Mouse (Mus musculus): ENCODE measurements around the gene Ankk1.
A peak's percentile ranks its signal among the peaks of the same experiment; 100 is the strongest.

Gene Ankk1

DNA sequence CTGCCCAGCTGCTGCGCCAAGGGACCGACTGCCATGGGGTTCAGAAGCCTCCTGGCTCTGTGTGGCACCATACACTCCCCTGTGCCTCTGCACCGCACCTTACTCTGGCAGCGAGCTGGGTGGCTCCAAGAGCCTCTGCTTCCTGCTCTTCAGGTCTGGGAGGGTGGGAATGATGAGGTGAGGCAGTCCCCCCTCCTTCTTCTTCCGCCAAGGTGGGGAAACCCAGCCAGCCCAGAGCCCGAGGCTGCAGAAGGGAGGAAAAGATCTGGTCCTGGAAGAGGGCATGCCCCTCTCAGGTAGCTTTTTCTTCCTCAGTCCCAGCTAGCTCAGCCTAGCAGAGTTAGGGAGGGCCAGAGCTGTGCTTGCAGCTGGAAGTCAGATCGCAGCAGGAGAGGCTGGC, at the start of gene Ankk1:
TSS of gene Ankk1 (minus strand) at position 101 of the 400 bp plus-strand sequence.
- ATAC-seq (ENCODE audit: low TSS enrichment) = no peak

DNA sequence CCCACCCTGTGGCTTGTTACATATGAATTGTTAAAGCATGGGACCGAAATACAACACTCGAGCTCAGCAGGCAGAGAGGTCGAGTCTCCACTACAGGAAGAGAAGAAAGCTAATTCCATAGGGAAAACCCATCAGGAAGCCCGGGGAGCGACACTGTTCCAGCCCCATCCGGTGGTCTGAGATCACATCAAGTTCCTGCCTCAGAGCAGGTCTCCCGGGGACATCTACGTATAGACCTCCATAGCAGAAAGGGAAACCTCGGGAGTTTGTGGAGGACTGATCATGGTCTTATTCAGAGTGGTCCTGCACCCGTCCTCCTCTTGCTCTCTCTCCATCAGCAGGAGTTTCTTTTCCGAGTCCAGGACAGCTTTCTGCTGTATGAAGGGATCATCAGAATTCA, 45.3 kb upstream of the Ankk1 start:
- no peak for ATAC-seq (ENCODE audit: low TSS enrichment)

DNA sequence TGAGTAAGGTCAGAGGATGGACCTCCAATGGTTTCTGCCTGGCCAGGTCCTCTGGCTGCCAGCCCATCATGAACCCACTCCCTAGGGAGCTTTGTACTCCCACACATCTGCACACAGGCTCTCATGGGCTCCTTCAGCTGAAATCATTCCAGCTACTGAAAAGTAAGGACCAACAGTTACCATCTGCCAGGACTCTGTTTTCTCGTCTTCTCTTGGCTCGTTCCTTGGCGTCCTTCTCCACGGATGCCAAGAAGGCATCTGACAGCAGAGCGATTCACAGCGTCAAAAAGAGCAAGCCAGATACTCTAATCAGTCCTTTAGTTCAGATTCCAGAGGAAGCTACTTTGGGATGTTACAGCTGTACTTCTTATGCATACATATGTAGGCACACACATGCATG, 44.1 kb upstream of the Ankk1 start:
- no peak for ATAC-seq (ENCODE audit: low TSS enrichment)

DNA sequence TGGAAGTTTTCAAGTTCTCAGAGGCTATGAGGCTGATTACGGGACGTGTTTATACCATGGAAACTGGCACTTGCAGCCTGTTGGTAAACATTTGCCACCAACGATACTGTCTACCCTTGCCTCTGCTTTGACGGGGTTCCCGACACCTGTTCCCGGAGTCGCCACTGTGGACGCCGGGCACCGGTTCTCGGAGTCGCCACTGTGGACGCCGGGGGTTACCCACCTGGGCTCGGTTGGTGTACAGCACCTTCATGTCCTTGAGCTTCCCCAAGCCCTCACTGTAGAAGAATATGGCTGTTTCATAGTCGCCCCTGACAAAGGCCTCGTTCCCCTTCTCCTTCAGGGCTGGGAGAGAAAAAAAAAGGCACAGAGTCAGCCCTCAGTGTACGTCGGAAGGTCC, 43.2 kb upstream of the Ankk1 start:
- no peak for ATAC-seq (ENCODE audit: low TSS enrichment)

DNA sequence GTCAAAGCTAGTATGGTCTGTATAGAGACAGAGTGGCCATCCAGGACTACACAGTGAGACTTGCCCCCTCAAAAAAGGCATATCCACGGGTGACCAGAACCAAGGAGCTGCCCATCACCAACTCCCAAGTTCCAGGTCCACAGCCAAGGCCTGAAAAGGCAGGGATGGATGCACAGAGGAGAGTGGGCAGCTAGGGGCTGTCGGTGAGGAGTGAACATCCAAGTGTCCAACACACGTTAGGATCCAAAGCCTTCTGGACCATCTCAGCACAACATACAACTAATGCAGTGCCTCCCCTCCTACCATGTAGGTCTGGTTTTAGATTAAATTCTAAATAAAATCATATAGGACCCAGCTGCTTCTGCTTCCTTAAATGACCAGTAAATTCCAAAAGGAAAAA, 29.3 kb upstream of the Ankk1 start:
- no peak for ATAC-seq (ENCODE audit: low TSS enrichment)

DNA sequence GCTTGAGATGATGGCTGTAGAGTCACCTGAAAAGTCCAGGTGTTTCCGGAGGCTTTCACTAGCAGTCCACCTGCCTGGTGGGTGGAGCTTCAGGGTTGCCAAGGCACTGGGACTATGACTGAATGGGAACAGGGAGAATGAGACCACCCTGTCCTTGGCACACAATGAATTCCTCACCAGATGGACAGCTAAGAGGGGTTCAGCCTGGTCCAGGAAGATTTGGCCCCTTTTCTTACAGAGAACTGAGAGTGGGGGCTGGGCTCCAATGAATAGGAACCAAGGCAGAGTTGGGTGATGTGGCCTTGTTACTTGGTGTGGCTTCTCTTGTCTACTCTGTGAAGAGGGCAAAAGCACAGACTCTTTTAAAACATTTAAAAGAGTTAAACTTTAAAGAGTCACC, 25.6 kb upstream of the Ankk1 start:
- no peak for ATAC-seq (ENCODE audit: low TSS enrichment)

DNA sequence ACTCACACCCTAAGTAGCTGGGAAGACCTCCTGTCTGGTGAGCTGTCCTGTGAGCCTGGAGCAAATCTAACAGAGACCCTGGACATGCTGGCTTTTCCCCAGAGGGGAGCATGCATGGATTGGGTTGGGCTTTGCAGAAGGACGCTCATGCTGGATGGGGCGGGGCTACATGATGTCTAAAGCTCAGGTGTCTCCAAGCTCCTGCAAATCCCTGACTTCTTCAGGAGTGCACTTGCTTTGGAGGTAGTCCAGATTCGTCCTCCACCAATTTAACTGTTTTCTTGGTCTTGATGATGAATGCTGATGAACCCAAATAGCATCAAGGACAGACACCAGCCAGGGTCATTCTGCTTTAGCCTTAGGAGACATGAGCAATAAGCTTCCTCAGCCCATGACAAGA, 23.7 kb upstream of the Ankk1 start:
- no peak for ATAC-seq (ENCODE audit: low TSS enrichment)

DNA sequence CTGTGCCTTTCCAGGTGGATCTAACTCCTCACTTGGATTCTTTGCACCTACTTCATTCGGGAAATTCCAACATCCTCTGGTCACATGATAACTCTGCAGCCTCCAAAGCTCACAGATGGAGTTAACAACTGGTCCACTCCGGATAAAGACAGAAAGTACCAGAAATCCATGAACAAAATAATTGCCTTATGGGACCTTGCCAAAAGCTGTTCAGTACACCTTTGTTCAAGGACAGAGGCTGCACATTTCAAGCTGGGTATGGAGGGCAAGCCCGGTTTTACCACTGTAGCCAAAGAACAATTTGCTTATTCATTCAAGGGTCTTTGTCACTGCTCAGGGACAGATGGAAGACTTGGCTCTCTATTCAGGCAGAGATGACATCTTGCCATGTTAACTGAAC, 15.8 kb upstream of the Ankk1 start:
- ATAC-seq (ENCODE audit: low TSS enrichment) = no peak

DNA sequence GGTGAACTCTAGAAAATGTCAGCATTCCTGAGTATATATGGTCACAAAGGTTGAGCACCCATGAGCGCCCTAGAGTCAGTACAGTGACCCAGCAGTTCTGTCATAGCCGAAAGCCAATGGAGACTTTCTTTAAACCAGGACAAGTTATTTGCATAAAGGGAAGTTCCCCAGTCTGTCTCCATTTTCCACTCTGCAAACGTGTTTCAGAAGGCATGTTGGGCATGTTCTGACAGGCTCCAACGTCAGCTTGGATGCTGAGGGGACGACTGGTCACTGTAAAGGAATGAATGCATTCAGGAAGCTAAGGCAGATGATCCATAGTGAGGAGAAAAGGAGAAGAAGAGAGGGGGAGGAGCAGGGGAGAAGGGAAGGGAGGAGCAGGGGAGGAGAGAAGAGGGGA, 657 bp upstream of the Ankk1 start:
- no peak for ATAC-seq (ENCODE audit: low TSS enrichment)

DNA sequence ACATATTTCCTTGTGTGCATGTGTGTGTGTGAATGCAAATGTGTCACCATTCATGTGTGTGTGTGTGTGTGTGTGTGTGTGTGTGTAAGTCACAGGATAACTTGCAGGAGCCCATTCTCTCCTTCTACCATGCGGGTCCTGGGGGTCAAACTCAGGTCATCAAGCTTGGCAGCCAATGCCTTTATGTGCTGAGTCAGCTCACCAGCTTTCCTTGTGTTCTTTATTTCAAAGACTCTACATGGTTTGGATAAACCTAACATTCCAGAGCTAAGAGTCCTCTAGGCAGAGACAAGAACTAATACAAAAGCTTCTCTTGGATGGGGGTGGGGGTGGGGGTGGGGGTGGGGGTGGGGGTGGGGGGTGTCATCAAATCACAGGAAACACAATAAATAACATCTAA, 1.2 kb downstream of the Ankk1 start:
- no peak for ATAC-seq (ENCODE audit: low TSS enrichment)

DNA sequence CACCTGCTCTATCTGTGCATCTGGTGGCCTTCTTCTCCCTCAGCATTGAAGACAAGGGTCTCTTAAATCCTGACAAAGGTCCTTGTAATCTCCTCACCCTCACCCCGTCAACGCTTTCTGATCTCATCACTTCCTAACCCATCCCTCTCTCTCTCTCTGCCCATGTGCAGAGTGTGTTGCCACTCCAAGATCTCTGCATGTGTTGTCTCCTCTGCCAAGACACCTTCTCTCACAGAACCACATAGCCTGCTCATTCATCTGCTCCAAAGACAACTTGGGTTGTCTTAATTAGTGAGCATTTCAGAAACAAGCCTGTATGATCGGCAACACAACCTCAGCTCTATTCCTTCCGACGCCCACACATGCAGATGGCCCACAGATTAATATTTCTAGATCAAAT, 3.0 kb downstream of the Ankk1 start:
- no peak for ATAC-seq (ENCODE audit: low TSS enrichment)

DNA sequence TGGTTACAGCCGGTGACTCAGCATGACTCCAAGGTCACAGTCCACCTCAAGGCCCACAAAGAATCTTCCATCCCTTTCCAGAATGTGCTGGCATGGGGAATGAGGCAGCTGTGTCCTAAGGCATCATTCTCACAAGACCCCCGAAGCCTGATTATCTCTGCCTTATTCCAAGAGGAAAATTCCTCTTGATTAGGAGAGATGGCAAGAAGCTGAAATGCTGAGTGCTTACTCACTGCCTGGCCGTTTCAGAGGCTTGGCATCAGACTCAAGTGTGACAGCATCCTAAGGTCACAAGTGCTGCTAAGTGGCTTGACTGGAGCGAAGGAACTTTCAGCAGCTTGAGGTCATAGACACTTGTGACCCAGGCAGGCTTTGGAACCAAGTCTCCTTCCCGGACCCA, 16.2 kb downstream of the Ankk1 start:
- no peak for ATAC-seq (ENCODE audit: low TSS enrichment)

DNA sequence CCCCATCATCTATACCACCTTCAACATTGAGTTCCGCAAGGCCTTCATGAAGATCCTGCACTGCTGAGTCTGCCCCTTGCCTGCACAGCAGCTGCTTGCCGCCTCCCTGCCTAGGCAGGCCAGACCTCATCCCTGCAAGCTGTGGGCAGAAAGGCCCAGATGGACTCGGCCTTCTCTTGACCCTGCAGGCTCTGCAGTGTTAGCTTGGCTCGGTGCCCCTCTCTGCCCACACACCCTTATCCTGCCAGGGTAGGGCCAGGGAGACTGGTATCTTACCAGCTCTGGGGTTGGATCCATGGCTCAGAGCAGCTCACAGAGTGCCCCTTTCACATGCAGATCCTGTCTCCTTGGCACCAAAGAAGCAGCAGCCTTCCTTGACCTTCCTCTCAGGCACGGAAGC, 19.8 kb downstream of the Ankk1 start:
- ATAC-seq (ENCODE audit: low TSS enrichment) = no peak

DNA sequence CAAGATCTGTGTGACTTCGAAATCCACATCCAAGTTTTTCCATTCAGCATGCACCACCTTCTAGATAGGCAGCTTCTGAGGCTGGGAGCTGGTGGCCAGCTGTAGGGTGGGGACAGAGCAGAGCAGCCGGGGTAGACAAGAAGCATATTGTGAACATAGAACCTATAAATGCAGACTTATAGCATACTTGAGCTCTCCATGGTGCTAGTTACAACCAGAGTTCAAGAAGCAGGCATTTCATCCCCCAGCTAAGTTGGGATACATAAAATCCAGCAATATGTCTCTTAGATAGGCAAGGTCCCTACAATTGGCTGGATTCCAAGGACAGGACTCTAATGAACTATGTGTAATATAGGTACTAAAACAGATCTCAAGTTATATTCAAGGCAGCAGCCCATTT, 23.1 kb downstream of the Ankk1 start:
- ATAC-seq (ENCODE audit: low TSS enrichment) = no peak

DNA sequence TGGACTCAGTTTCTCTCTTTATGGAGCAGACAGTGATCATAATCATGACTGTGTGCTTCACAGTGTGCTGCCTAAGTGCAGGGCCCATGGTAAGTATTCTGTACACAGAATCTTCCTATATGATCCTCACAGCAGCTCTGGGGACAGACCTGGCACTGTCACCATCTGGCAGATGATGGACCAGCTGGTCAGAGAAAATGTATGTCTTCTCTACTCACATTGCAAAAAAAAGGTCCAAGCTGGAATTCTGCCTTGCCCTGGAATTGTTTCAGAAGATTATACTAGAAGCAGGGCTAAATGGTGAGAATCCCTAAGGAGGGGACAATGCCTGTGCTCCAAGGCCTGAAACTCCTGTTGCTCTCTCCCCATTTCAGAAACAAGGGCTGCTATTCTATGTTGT, 30.8 kb downstream of the Ankk1 start:
- ATAC-seq (ENCODE audit: low TSS enrichment) = peak; percentile 23; the same call in 1 of the 2 replicates

DNA sequence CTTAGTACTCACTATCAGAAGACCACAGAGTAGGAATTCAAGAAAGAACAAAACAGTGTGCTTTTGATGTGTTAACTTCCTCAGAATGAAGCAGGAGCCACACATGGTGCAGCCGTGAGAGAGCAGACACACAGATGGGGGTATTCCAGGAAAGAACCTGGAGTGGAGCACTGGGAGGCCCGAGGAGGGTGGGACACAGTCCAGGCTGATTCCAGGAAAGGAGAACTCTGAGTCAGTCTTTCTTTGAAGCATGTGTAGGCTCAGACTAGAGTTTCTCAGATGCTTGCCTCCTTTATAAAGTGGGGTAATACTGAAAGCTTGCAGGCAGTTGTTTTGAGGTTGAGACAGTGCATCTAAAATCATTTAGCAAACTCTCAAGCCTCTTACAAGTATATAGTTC, 34.6 kb downstream of the Ankk1 start:
- peak; percentile 55 for ATAC-seq (ENCODE audit: low TSS enrichment)

DNA sequence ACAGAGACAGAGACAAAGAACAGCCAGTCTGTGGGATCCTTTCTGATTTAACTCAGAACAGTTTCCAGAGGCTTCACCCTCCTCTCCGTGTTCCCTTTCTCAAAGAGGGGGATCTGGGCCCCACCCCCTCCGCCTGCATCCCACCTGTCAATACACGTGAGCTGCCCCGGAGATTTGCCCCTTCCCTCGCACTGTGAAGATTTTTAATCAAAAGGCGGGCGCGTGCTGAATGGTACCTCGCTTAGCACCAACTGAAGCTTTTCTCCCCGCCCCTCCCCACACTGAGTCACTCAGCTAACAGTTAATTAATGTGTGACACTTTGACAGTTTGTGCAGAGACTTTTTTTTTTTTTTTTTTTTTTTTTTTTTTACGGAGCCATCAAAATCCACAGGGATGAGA, 40.7 kb downstream of the Ankk1 start:
- no peak for ATAC-seq (ENCODE audit: low TSS enrichment)

DNA sequence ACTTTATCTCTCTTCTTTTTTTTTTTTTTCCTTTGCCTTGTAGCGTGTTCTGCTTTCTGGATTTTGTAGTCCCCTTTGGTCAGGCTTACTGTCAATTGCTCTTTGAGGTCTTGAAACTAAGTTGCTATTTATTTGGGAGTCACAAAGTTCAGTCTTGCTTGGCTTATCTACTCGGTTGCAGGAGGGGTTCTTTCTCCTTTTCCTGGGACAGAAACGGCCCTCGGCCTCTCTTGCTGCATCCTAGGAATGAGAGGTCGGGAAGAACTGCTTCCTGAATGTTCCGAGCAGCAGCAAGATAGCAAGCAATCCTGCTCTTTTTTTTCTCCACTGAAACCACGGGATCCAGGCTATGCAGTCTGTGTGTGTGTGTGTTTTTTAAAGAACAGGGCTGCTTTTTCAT, 41.5 kb downstream of the Ankk1 start:
- ATAC-seq (ENCODE audit: low TSS enrichment) = no peak

DNA sequence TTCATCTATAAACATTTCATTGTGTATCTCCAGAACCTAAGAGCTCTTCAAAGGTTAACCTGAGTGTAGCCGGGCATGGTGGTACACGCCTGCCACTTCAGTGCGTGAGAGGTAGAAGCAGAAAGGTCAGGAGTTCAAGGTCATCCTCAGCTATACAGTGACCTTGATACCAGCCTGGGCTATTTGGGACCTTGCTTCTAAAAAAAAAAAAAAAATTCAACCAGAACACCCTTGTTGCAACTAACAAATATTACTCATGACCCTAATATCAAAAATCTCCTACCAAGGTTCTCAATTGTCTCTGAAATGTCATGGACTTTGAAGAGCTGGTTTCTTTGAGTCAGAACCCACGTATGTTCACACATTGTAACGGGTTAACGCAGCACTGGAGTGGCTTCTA, 42.0 kb downstream of the Ankk1 start:
- no peak for ATAC-seq (ENCODE audit: low TSS enrichment)

DNA sequence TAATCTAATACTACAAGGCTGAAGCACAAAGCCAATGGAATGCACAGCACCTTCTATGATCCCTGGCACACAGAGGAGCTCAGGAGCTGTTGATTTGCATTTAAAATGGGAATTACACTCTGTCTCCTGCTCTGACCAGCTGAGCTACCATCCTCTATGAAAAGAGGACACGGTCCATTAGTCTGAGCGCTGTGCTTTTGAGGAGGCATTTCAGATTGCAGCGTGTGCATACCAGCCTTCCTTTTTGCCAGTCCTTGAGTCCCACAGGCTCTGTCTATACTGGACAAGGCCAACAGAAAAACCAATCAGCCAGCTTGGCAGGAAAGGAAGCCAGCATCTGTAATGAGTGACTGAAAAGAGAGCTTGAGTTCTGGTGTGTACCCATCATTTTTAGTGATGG, 42.8 kb downstream of the Ankk1 start:
- ATAC-seq (ENCODE audit: low TSS enrichment) = no peak

DNA sequence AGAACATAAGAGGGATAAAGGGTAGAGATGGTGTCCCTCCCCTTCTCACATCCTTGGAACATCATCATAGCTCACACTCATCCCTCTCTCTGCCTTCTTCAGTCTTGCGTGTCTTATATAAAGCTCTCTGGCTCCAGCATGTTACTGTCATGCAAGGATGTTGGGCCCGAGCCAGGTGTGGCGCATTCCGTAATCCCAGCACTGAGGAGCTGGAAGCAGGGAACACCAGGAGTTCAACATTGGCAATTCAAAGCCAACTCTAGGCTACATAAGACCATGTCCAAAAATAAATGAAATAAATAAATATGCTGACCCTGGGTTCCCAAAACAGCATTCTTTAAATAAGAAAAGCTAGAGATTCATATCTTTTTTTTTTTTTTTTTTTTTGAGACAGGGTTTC, 46.9 kb downstream of the Ankk1 start:
- ATAC-seq (ENCODE audit: low TSS enrichment) = peak; percentile 41; the same call in 1 of the 2 replicates

DNA sequence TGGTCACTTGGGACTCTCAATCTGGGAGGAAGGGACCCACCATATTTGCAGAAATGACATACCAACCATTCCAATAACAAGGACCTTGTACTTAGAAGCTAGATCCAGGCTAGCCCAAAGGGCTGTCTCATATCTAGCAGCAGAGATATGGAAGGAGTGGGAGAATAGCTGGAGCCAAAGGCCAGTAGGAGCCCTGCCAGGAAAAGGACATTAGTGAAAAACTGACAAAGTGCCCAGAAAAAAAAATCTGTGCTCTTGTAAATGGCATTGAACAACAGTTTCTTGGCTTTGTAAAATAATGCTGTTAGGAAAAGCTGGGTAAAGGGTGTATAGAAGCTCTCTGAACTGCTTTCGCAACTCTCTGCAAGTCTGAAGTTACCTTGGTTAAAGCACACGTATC, 52.9 kb downstream of the Ankk1 start:
- ATAC-seq (ENCODE audit: low TSS enrichment) = no peak

DNA sequence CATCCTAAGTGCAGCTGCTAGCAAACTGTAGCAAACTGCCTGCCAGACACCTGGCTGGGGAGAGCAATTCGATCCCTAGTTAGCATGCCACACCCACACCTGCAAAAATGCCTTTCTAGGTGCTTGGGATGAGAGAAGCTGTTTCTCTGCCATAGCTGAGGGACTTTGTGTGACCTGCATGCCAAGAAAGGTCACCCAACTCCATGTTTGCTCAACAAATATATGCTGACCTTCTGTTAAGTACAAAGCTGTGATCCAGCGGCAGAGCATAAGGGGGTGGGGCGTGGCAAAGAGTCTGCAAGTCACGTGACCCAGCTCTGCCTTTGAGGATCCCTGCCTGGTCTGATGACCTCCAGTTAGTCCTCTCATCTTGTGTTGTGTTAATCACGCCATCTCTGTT, 61.1 kb downstream of the Ankk1 start:
- no peak for ATAC-seq (ENCODE audit: low TSS enrichment)
